Mouse (Mus musculus) heart, adult 11 months (tissue): ENCODE measurements around the gene Ckap4.

Experiments used
- DNase-seq: peaks from one replicate; pipeline ENCODE4 v3.0.0; 2022

The Ckap4 gene

GRCm38 (mm10) chr10:84533912-84534671, at the start of gene Ckap4:
Gene Ckap4 (minus strand): TSS chr10:84534062.
- peak; percentile 98 for DNase-seq

- DNase-seq = peak; percentile 91
These were observed 48.4 kb upstream of the Ckap4 start for GRCm38 (mm10) chr10:84582236-84582635.

- peak; percentile 96 for DNase-seq
These were observed 47.3 kb upstream of the Ckap4 start for GRCm38 (mm10) chr10:84581191-84581590.

GRCm38 (mm10) chr10:84579527-84579926, 45.7 kb upstream of the Ckap4 start:
- DNase-seq = no peak

GRCm38 (mm10) chr10:84578738-84579137, 44.9 kb upstream of the Ckap4 start:
- peak; percentile 94 for DNase-seq

- peak; percentile 99 for DNase-seq
These were observed 43.3 kb upstream of the Ckap4 start for GRCm38 (mm10) chr10:84577071-84577727.

- peak; percentile 99 for DNase-seq
These were observed 42.7 kb upstream of the Ckap4 start, which contains the start of gene Tcp11l2 for GRCm38 (mm10) chr10:84576395-84577070. Gene Tcp11l2 (plus strand): TSS chr10:84576626.

GRCm38 (mm10) chr10:84576029-84576394, 42.1 kb upstream of the Ckap4 start:
- DNase-seq = no peak

- no peak for DNase-seq
These were observed 40.0 kb upstream of the Ckap4 start for GRCm38 (mm10) chr10:84573671-84574420.

- peak; percentile 74 for DNase-seq
These were observed 37.3 kb upstream of the Ckap4 start for GRCm38 (mm10) chr10:84571052-84571639.

GRCm38 (mm10) chr10:84564427-84564826, 30.6 kb upstream of the Ckap4 start:
- no peak for DNase-seq

- peak; percentile 92 for DNase-seq
These were observed 29.0 kb upstream of the Ckap4 start for GRCm38 (mm10) chr10:84562567-84563554.

- DNase-seq = no peak
These were observed 28.3 kb upstream of the Ckap4 start for GRCm38 (mm10) chr10:84562121-84562520.

- no peak for DNase-seq
These were observed 26.1 kb upstream of the Ckap4 start for GRCm38 (mm10) chr10:84559986-84560385.

- DNase-seq = no peak
These were observed 24.6 kb upstream of the Ckap4 start for GRCm38 (mm10) chr10:84558511-84558910.

GRCm38 (mm10) chr10:84556120-84556519, 22.3 kb upstream of the Ckap4 start:
- DNase-seq = no peak

GRCm38 (mm10) chr10:84554291-84555009, 20.6 kb upstream of the Ckap4 start:
- DNase-seq = no peak

GRCm38 (mm10) chr10:84552477-84552876, 18.6 kb upstream of the Ckap4 start:
- no peak for DNase-seq

GRCm38 (mm10) chr10:84551846-84552245, 18.0 kb upstream of the Ckap4 start:
- DNase-seq = no peak

- DNase-seq = peak; percentile 91
These were observed 16.0 kb upstream of the Ckap4 start for GRCm38 (mm10) chr10:84549920-84550293.
